Mouse (Mus musculus) thymus, adult 18-20 months (tissue): ENCODE measurements around the gene Zbtb7b.

Experiments used
- DNase-seq, 2 experiments: peaks; one replicate each; pipeline ENCODE4 v3.0.0; 2022; ENCODE audit warnings: mixed read lengths in 2 of 2

Zbtb7b gene

DNA sequence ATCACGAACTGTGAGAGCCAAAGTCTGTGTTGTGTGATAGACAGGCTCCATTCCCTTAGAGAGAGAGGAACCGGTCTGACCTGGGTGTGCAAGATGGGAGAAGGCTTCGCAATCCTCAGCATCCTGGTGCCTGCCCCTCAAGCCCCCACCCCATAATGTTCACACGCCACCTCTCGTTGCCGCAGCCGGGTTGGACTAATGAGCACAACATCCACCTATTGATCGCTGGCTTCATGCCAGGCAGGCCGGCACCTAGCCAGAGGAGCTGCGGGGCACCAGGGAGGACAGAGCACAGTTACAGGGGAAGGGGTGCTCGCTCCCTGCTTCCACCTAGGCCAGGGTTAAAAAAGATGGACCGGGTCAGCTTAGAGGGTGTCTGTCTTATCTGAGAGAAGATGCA, 62.1 kb downstream of the Zbtb7b start:
- DNase-seq: no peak

DNA sequence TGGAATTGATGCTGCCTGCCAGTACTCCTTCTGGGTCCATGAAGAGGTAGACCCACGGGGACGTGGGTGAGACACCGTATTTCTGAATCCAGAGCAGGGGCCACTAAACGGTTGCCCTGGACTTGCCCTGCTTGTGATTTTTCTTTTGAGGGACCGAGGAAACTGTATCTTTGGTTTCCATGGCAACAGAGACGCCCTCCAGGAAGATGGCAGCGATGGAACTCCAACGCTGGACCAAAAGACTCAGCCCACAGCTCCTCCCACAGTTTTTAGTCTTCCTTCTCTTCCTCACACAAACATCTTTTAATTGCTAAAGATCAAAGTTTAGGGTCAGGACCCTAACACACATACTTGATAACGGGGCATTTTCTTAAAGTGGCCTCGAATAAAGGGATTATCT, 62.6 kb downstream of the Zbtb7b start:
- DNase-seq: no peak

GRCm38 (mm10) chr3:89331561-89331960, 63.0 kb downstream of the Zbtb7b start:
- no peak for DNase-seq

DNA sequence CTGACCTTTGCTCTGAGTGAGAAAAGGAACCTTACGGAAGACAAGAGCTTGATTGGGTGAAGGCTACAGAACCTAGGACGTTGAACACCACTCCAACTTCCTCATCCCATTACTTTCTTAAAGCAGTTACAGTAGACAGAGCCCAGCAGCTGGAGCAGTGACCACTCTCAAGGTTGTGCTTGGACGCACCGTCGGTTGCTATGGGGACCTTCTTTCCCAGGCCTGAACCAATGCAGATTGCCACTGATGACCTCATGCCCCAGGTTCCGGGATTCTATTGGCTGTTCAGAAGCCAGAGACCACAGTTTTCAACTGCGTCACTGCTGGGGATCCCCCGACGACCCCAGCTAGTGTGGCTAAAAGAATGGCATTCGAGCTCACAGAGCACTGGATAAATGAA, 63.6 kb downstream of the Zbtb7b start:
- DNase-seq: no peak

- DNase-seq: no peak
These were observed 64.2 kb downstream of the Zbtb7b start for GRCm38 (mm10) chr3:89330346-89330745.

DNA sequence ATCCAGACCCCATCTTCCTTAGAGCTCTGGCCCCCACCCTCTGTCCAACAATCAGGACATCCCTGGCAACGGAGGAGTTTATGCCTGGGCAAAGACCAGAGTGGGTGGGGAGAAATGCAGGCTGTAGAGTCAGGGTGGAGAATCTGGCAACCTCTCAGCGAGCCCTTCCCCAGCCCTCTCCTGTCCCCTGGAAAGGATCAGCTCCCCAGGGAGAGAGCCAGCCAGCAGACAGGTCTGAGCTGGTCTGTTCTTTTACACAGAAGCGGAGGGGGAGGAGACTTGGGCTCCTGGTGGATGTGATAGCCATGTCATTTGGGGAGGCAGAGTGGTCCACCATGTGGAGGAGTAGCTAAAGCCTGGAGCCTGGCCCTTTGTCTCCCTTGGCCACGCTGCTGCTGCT, 66.0 kb downstream of the Zbtb7b start:
- DNase-seq: no peak
